Mouse (Mus musculus) thymus, postnatal 36 days (tissue): ENCODE results near the gene Lims1.

Experiments used
- DNase-seq, 2 experiments: peaks; one replicate each; pipeline ENCODE4 v3.0.0; 2022; ENCODE audit warnings: mixed read lengths in 2 of 2

Gene Lims1

GRCm38 (mm10) chr10:58451575-58451974 lies 128.3 kb downstream of the Lims1 start:
- DNase-seq = no peak

GRCm38 (mm10) chr10:58452185-58452584 lies 128.9 kb downstream of the Lims1 start:
- no peak for DNase-seq

GRCm38 (mm10) chr10:58459896-58460295 lies 136.6 kb downstream of the Lims1 start:
- DNase-seq = no peak
